19 mouse cellular contexts compared by ENCODE assay signal in the genomic region with DNA sequence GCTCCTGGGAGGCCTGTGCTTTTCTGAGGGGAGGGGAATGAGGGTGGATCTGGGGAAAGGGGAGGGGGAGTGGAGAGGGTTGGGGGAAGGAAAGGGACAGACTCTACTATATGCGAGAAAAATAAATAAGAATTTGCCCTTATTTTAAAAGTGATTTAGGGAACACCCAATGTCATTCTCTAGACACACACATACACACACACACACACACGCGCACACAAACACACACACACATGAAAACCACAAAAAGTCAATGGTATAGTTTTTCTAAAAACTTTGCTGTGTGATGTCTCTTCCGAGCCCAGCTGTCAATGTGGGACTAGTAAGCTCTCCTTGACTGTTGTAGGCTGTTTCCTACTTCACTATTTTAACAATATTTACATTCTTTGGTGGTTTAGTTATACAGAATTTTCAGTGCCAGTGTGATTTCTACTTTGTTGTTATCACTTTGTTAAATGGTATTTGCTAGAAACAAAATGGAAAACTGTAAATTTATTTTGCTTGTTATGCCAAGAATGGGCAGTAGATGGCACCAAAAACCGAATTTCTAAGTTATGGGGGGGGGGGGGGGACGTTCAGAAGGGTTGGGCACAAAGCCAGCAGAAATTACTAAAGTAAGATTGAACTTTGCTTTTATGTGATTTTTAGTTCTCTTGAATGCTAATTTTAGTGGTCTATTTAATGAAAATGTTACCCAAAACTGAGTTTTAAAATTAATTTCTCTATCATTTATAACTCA. TPM values are rescaled to one million over a fixed set of nuclear protein-coding genes. Genes with fewer than 3 reads are reported as not detected.
A peak's percentile ranks its signal among the peaks of the same experiment; 100 is the strongest.
DNase-seq lines count a peak whose midpoint lies in the region; ATAC-seq and TF ChIP-seq lines count a peak whose summit lies in the region.
"Not testable (repeated sequence)": the region's sequence is repeated elsewhere in the genome, so short reads cannot be mapped to it uniquely, and the experiment has no call there.
"Had no signal": no experiment of that assay in that cellular context is flagged by ENCODE, and none has a peak within 500 bp of the region (broad histone marks: within the 10 kb centered on the region; RNA-seq: fewer than 3 reads in every experiment).

No protein-coding gene starts in this region.

- ATAC-seq in embryonic facial prominence, embryonic 13.5 days (ENCODE audit: insufficient number of reproducible peaks, insufficient read depth, low FRiP score, low TSS enrichment, low read depth), result peak; percentile 75
- ATAC-seq in heart, embryonic 14.5 days (ENCODE audit: insufficient number of reproducible peaks, insufficient read depth, low FRiP score, low read depth), result peak; percentile 61; the same call in 1 of the 2 replicates
- ATAC-seq in hindbrain, postnatal 0 days, result peak; percentile 69
- ATAC-seq in kidney, postnatal 0 days (replicated peaks; ENCODE audit: low FRiP score, low read depth), result peak; percentile 63; the same call in 1 of the 2 replicates
- peak; percentile 38; the same call in 1 of the 2 replicates for ATAC-seq in liver, postnatal 0 days
- peak; percentile 66 for ATAC-seq in midbrain, embryonic 13.5 days
- ATAC-seq in stomach, embryonic 14.5 days (ENCODE audit: insufficient number of reproducible peaks, insufficient read depth, low FRiP score, low read depth), result peak; percentile 71; the same call in 1 of the 2 replicates

- H3K4me2 ChIP-seq in embryonic facial prominence, embryonic 13.5 days; heart, embryonic 14.5 days (ENCODE audit: low read length); hindbrain, postnatal 0 days (ENCODE audit: low read depth, low read length); kidney, postnatal 0 days (ENCODE audit: low read length); liver, postnatal 0 days (ENCODE audit: low read depth, low read length); midbrain, embryonic 13.5 days (replicated peaks); stomach, embryonic 14.5 days (replicated peaks; ENCODE audit: low read depth, low read length): not testable (repeated sequence)

- not testable (repeated sequence) for H3K9ac ChIP-seq in embryonic facial prominence, embryonic 13.5 days; heart, embryonic 14.5 days (ENCODE audit: low read length); hindbrain, postnatal 0 days (replicated peaks; ENCODE audit: low read length); kidney, postnatal 0 days (ENCODE audit: low read depth, low read length); liver, postnatal 0 days (replicated peaks); midbrain, embryonic 13.5 days (replicated peaks); stomach, embryonic 14.5 days (replicated peaks; ENCODE audit: low read depth, low read length)

- not testable (repeated sequence) for H3K36me3 ChIP-seq in embryonic facial prominence, embryonic 13.5 days; heart, embryonic 14.5 days (ENCODE audit: control insufficient read depth, insufficient read depth, low read length); hindbrain, postnatal 0 days (ENCODE audit: insufficient read depth, low read length); kidney, postnatal 0 days (ENCODE audit: insufficient read depth, low read length); liver, postnatal 0 days (replicated peaks; ENCODE audit: insufficient read depth, low read length); midbrain, embryonic 13.5 days; stomach, embryonic 14.5 days (ENCODE audit: control insufficient read depth, insufficient read depth, low read length)

- not testable (repeated sequence) for TF ChIP-seq EP300 in liver, postnatal 0 days (IDR thresholded peaks at IDR 0.05; ENCODE audit: low read depth)

- not testable (repeated sequence) for TF ChIP-seq CTCF in hindbrain, postnatal 0 days (IDR thresholded peaks at IDR 0.05; ENCODE audit: low read depth)
- peak; percentile 6; the same call in 1 of the 2 replicates for TF ChIP-seq CTCF in kidney, postnatal 0 days (IDR thresholded peaks at IDR 0.05; ENCODE audit: low read depth)
- 0 out of 2 replicates have a peak, but pooled peaks have one; percentile 17 for TF ChIP-seq CTCF in liver, postnatal 0 days (IDR thresholded peaks at IDR 0.05; ENCODE audit: low read depth)

- not testable (repeated sequence) for H3K4me1 ChIP-seq in embryonic facial prominence, embryonic 13.5 days; heart, embryonic 14.5 days (ENCODE audit: control insufficient read depth in 2 of 2, insufficient read depth in 2 of 2, low read length in 2 of 2); hindbrain, postnatal 0 days (ENCODE audit: insufficient read depth, low read length); kidney, postnatal 0 days (replicated peaks; ENCODE audit: insufficient read depth, low read length); liver, postnatal 0 days (ENCODE audit: insufficient read depth); midbrain, embryonic 13.5 days (replicated peaks); stomach, embryonic 14.5 days (ENCODE audit: control insufficient read depth, insufficient read depth, low read length)

- H3K27me3 ChIP-seq in embryonic facial prominence, embryonic 13.5 days; heart, embryonic 14.5 days (ENCODE audit: control insufficient read depth, insufficient read depth, low read length); hindbrain, postnatal 0 days (ENCODE audit: insufficient read depth, low read length); kidney, postnatal 0 days (ENCODE audit: insufficient read depth, low read length); liver, postnatal 0 days (ENCODE audit: insufficient read depth, low read length); midbrain, embryonic 13.5 days; stomach, embryonic 14.5 days (ENCODE audit: control insufficient read depth, insufficient read depth, low read length): not testable (repeated sequence)

- H3K9me3 ChIP-seq in embryonic facial prominence, embryonic 13.5 days, result peaks cover 15% of the 10 kb centered on the region; the same call in 1 of the 2 replicates
- not testable (repeated sequence) for H3K9me3 ChIP-seq in heart, embryonic 14.5 days (ENCODE audit: control insufficient read depth, low read length); hindbrain, postnatal 0 days (ENCODE audit: low read length); kidney, postnatal 0 days (replicated peaks; ENCODE audit: low read length); liver, postnatal 0 days (ENCODE audit: low read length); stomach, embryonic 14.5 days (ENCODE audit: control insufficient read depth, low read depth, low read length)
- peaks cover 23% of the 10 kb centered on the region for H3K9me3 ChIP-seq in midbrain, embryonic 13.5 days

- not testable (repeated sequence) for H3K27ac ChIP-seq in embryonic facial prominence, embryonic 13.5 days; heart, embryonic 14.5 days (replicated peaks in 1 of 2; ENCODE audit: control insufficient read depth in 1 of 2, insufficient read depth in 1 of 2, low read depth in 2 of 2, low read length in 2 of 2); hindbrain, postnatal 0 days; kidney, postnatal 0 days; liver, postnatal 0 days (ENCODE audit: low read depth); midbrain, embryonic 13.5 days; stomach, embryonic 14.5 days (ENCODE audit: low read length)

- not testable (repeated sequence) for H3K4me3 ChIP-seq in embryonic facial prominence, embryonic 13.5 days; heart, embryonic 14.5 days (ENCODE audit: control insufficient read depth in 1 of 2, insufficient read depth in 1 of 2, low read depth in 1 of 2, low read length in 2 of 2); hindbrain, postnatal 0 days (ENCODE audit: low read length); kidney, postnatal 0 days (replicated peaks; ENCODE audit: low read depth, low read length); liver, postnatal 0 days (ENCODE audit: low read depth, low read length); midbrain, embryonic 13.5 days (replicated peaks); stomach, embryonic 14.5 days (ENCODE audit: low read depth, low read length)

- DNase-seq in hindbrain, postnatal 0 days (ENCODE audit: low spot score); kidney, postnatal 0 days (ENCODE audit: low spot score); liver, postnatal 0 days: not testable (repeated sequence)

- 45% methylated on average over 6 of the region's 6 CpGs for WGBS in embryonic facial prominence, embryonic 13.5 days
- 29% methylated on average over 5 of the region's 6 CpGs for WGBS in heart, embryonic 14.5 days
- WGBS in hindbrain, postnatal 0 days, result 43% methylated on average over 5 of the region's 6 CpGs
- WGBS in kidney, postnatal 0 days, result 38% methylated on average over 5 of the region's 6 CpGs
- 34% methylated on average over 5 of the region's 6 CpGs for WGBS in liver, postnatal 0 days (ENCODE audit: insufficient replicate concordance)
- WGBS in midbrain, embryonic 13.5 days, result 42% methylated on average over 6 of the region's 6 CpGs
- WGBS in stomach, embryonic 14.5 days, result 38% methylated on average over 5 of the region's 6 CpGs

RNA-seq across cellular contexts. Expression of a gene that starts 8.1 kb away (rescaled TPM):
- polyA plus RNA-seq in embryonic facial prominence, embryonic 13.5 days (2015; fragmentation: Nextera tagmentation; extraction: Ambion mirVana), result not detected in 2 replicates
- not detected in 2 replicates for polyA plus RNA-seq in heart, embryonic 14.5 days (2014; fragmentation: Nextera tagmentation; extraction: Ambion mirVana)
- not detected in 2 replicates for total RNA-seq in hindbrain, postnatal 0 days (2014; rRNA removed)
- polyA plus RNA-seq in hindbrain, postnatal 0 days (2015; fragmentation: Nextera tagmentation; extraction: Ambion mirVana), result not detected in 2 replicates
- not detected in 2 replicates for polyA plus RNA-seq in kidney, postnatal 0 days (2015; fragmentation: Nextera tagmentation; extraction: Ambion mirVana)
- polyA plus RNA-seq in liver, postnatal 0 days (2015; fragmentation: Nextera tagmentation; extraction: Ambion mirVana), result not detected in 2 replicates
- polyA plus RNA-seq in midbrain, embryonic 13.5 days (2015; fragmentation: Nextera tagmentation; extraction: Ambion mirVana), result not detected in 2 replicates
- polyA plus RNA-seq in stomach, embryonic 14.5 days (2014; fragmentation: Nextera tagmentation; extraction: Ambion mirVana), result not detected in 2 replicates
- total RNA-seq: adrenal gland, postnatal 25 days; CH12.LX; gastrocnemius, adult 2 months; hematopoietic stem cell, adult 5-6 weeks; layer of hippocampus, adult 8-10 months; left cerebral cortex, postnatal 25 days; megakaryocyte progenitor cell, adult 5-6 weeks had no signal
- polyA plus RNA-seq: forebrain, embryonic 10.5 days; gonadal fat pad, adult 2 months; heart, embryonic 10.5 days; intestine, embryonic 16.5 days; liver, embryonic 11.5 days had no signal

RNA-seq across cellular contexts. Expression of a gene that starts 46.0 kb away (rescaled TPM):
- not detected in 2 replicates for polyA plus RNA-seq in embryonic facial prominence, embryonic 13.5 days (2015; fragmentation: Nextera tagmentation; extraction: Ambion mirVana)
- not detected in 2 replicates for polyA plus RNA-seq in heart, embryonic 14.5 days (2014; fragmentation: Nextera tagmentation; extraction: Ambion mirVana)
- not detected in 2 replicates for total RNA-seq in hindbrain, postnatal 0 days (2014; rRNA removed)
- polyA plus RNA-seq in hindbrain, postnatal 0 days (2015; fragmentation: Nextera tagmentation; extraction: Ambion mirVana), result not detected in 2 replicates
- polyA plus RNA-seq in kidney, postnatal 0 days (2015; fragmentation: Nextera tagmentation; extraction: Ambion mirVana), result not detected in 2 replicates
- not detected in 2 replicates for polyA plus RNA-seq in liver, postnatal 0 days (2015; fragmentation: Nextera tagmentation; extraction: Ambion mirVana)
- polyA plus RNA-seq in midbrain, embryonic 13.5 days (2015; fragmentation: Nextera tagmentation; extraction: Ambion mirVana), result not detected in 2 replicates
- polyA plus RNA-seq in stomach, embryonic 14.5 days (2014; fragmentation: Nextera tagmentation; extraction: Ambion mirVana), result not detected in 2 replicates
- total RNA-seq: adrenal gland, postnatal 25 days; CH12.LX; gastrocnemius, adult 2 months; hematopoietic stem cell, adult 5-6 weeks; layer of hippocampus, adult 8-10 months; left cerebral cortex, postnatal 25 days; megakaryocyte progenitor cell, adult 5-6 weeks had no signal
- polyA plus RNA-seq: forebrain, embryonic 10.5 days; gonadal fat pad, adult 2 months; heart, embryonic 10.5 days; intestine, embryonic 16.5 days; liver, embryonic 11.5 days had no signal

RNA-seq across cellular contexts. Expression of a gene that starts 48.6 kb away (rescaled TPM):
- not detected in 2 replicates for polyA plus RNA-seq in embryonic facial prominence, embryonic 13.5 days (2015; fragmentation: Nextera tagmentation; extraction: Ambion mirVana)
- 0.14 TPM in 1 of 2 replicates, not detected in the other for polyA plus RNA-seq in heart, embryonic 14.5 days (2014; fragmentation: Nextera tagmentation; extraction: Ambion mirVana)
- total RNA-seq in hindbrain, postnatal 0 days (2014; rRNA removed), result not detected in 2 replicates
- polyA plus RNA-seq in hindbrain, postnatal 0 days (2015; fragmentation: Nextera tagmentation; extraction: Ambion mirVana), result not detected in 2 replicates
- not detected in 2 replicates for polyA plus RNA-seq in kidney, postnatal 0 days (2015; fragmentation: Nextera tagmentation; extraction: Ambion mirVana)
- not detected in 2 replicates for polyA plus RNA-seq in liver, postnatal 0 days (2015; fragmentation: Nextera tagmentation; extraction: Ambion mirVana)
- not detected in 2 replicates for polyA plus RNA-seq in midbrain, embryonic 13.5 days (2015; fragmentation: Nextera tagmentation; extraction: Ambion mirVana)
- not detected in 2 replicates for polyA plus RNA-seq in stomach, embryonic 14.5 days (2014; fragmentation: Nextera tagmentation; extraction: Ambion mirVana)
- total RNA-seq: adrenal gland, postnatal 25 days; CH12.LX; gastrocnemius, adult 2 months; hematopoietic stem cell, adult 5-6 weeks; layer of hippocampus, adult 8-10 months; left cerebral cortex, postnatal 25 days; megakaryocyte progenitor cell, adult 5-6 weeks had no signal
- polyA plus RNA-seq: forebrain, embryonic 10.5 days; gonadal fat pad, adult 2 months; heart, embryonic 10.5 days; intestine, embryonic 16.5 days; liver, embryonic 11.5 days had no signal
